Mouse (Mus musculus): ENCODE measurements around the gene Folr2. TPM values are rescaled to one million over a fixed set of nuclear protein-coding genes. Genes with fewer than 3 reads are reported as not detected.

Gene Folr2
- polyA plus RNA-seq, 1 experiment, result 1.2 TPM

- no peak for TF ChIP-seq EP300 (IDR thresholded peaks at IDR 0.05; ENCODE audit: insufficient read depth, low read depth, low read length)
- TF ChIP-seq POLR2A (IDR thresholded peaks at IDR 0.05; ENCODE audit: insufficient read depth, low read length), result no peak
- TF ChIP-seq CTCF (IDR thresholded peaks at IDR 0.05; ENCODE audit: low read depth, low read length), result no peak
- H3K36me3 ChIP-seq (ENCODE audit: control insufficient read depth, insufficient read depth, low read length, poor library complexity, severe bottlenecking), result no peaks in the 10 kb centered on the region
- H3K9ac ChIP-seq (ENCODE audit: low read depth, poor library complexity, severe bottlenecking), result no peak overlapping the region
- H3K4me3 ChIP-seq (ENCODE audit: low read depth, low read length), result no peak overlapping the region
- H3K4me1 ChIP-seq (ENCODE audit: control insufficient read depth, insufficient read depth, low read length), result no peaks in the 10 kb centered on the region
- H3K27me3 ChIP-seq (ENCODE audit: control insufficient read depth, insufficient read depth, low read length, poor library complexity, severe bottlenecking), result no peaks in the 10 kb centered on the region
- no peaks in the 10 kb centered on the region for H3K9me3 ChIP-seq (replicated peaks; ENCODE audit: control insufficient read depth, insufficient read depth, low read length, poor library complexity, severe bottlenecking)
- H3K27ac ChIP-seq (ENCODE audit: insufficient read depth, low read length), result no peak overlapping the region
Measured at GRCm38 (mm10) chr7:101884160-101884559, 27.2 kb upstream of the Folr2 start.

- H3K9ac ChIP-seq (ENCODE audit: low read depth, poor library complexity, severe bottlenecking), result no peak overlapping the region
- no peak for TF ChIP-seq POLR2A (IDR thresholded peaks at IDR 0.05; ENCODE audit: insufficient read depth, low read length)
- TF ChIP-seq EP300 (IDR thresholded peaks at IDR 0.05; ENCODE audit: insufficient read depth, low read depth, low read length), result no peak
- TF ChIP-seq CTCF (IDR thresholded peaks at IDR 0.05; ENCODE audit: low read depth, low read length), result no peak
Measured at GRCm38 (mm10) chr7:101882413-101883154, 25.6 kb upstream of the Folr2 start.

GRCm38 (mm10) chr7:101880855-101881254, 23.9 kb upstream of the Folr2 start:
- no peaks in the 10 kb centered on the region for H3K9me3 ChIP-seq (replicated peaks; ENCODE audit: control insufficient read depth, insufficient read depth, low read length, poor library complexity, severe bottlenecking)
- no peak for TF ChIP-seq CTCF (IDR thresholded peaks at IDR 0.05; ENCODE audit: low read depth, low read length)
- no peaks in the 10 kb centered on the region for H3K27me3 ChIP-seq (ENCODE audit: control insufficient read depth, insufficient read depth, low read length, poor library complexity, severe bottlenecking)

More at GRCm38 (mm10) chr7:101882413-101883154, 25.6 kb upstream of the Folr2 start:
- Histone ChIP-seq H3K36me3 (ENCODE audit: control insufficient read depth, insufficient read depth, low read length, poor library complexity, severe bottlenecking) (no peaks in the 10 kb centered on the region), H3K4me3 (ENCODE audit: low read depth, low read length) (no peak overlapping the region), H3K27me3 (ENCODE audit: control insufficient read depth, insufficient read depth, low read length, poor library complexity, severe bottlenecking) (no peaks in the 10 kb centered on the region), H3K4me1 (ENCODE audit: control insufficient read depth, insufficient read depth, low read length) (no peaks in the 10 kb centered on the region), H3K9me3 (replicated peaks; ENCODE audit: control insufficient read depth, insufficient read depth, low read length, poor library complexity, severe bottlenecking) (no peaks in the 10 kb centered on the region), H3K27ac (ENCODE audit: insufficient read depth, low read length) (no peak overlapping the region)

GRCm38 (mm10) chr7:101875978-101876377, 19.0 kb upstream of the Folr2 start:
- H3K4me3 ChIP-seq (ENCODE audit: low read depth, low read length), result no peak overlapping the region
- no peak for TF ChIP-seq CTCF (IDR thresholded peaks at IDR 0.05; ENCODE audit: low read depth, low read length)
- TF ChIP-seq EP300 (IDR thresholded peaks at IDR 0.05; ENCODE audit: insufficient read depth, low read depth, low read length), result no peak
- no peak for TF ChIP-seq POLR2A (IDR thresholded peaks at IDR 0.05; ENCODE audit: insufficient read depth, low read length)

More at GRCm38 (mm10) chr7:101880855-101881254, 23.9 kb upstream of the Folr2 start:
- Histone ChIP-seq H3K4me1 (ENCODE audit: control insufficient read depth, insufficient read depth, low read length) (no peaks in the 10 kb centered on the region), H3K36me3 (ENCODE audit: control insufficient read depth, insufficient read depth, low read length, poor library complexity, severe bottlenecking) (no peaks in the 10 kb centered on the region), H3K27ac (ENCODE audit: insufficient read depth, low read length) (no peak overlapping the region), H3K4me3 (ENCODE audit: low read depth, low read length) (no peak overlapping the region), H3K9ac (ENCODE audit: low read depth, poor library complexity, severe bottlenecking) (no peak overlapping the region)

GRCm38 (mm10) chr7:101871296-101871695, 14.3 kb upstream of the Folr2 start:
- no peak for TF ChIP-seq CTCF (IDR thresholded peaks at IDR 0.05; ENCODE audit: low read depth, low read length)
- no peak for TF ChIP-seq EP300 (IDR thresholded peaks at IDR 0.05; ENCODE audit: insufficient read depth, low read depth, low read length)
- no peak for TF ChIP-seq POLR2A (IDR thresholded peaks at IDR 0.05; ENCODE audit: insufficient read depth, low read length)
- H3K27me3 ChIP-seq (ENCODE audit: control insufficient read depth, insufficient read depth, low read length, poor library complexity, severe bottlenecking), result no peaks in the 10 kb centered on the region
- no peaks in the 10 kb centered on the region for H3K4me1 ChIP-seq (ENCODE audit: control insufficient read depth, insufficient read depth, low read length)
- H3K36me3 ChIP-seq (ENCODE audit: control insufficient read depth, insufficient read depth, low read length, poor library complexity, severe bottlenecking), result no peaks in the 10 kb centered on the region
- H3K9ac ChIP-seq (ENCODE audit: low read depth, poor library complexity, severe bottlenecking), result no peak overlapping the region
- no peak overlapping the region for H3K4me3 ChIP-seq (ENCODE audit: low read depth, low read length)
- H3K27ac ChIP-seq (ENCODE audit: insufficient read depth, low read length), result no peak overlapping the region
- no peaks in the 10 kb centered on the region for H3K9me3 ChIP-seq (replicated peaks; ENCODE audit: control insufficient read depth, insufficient read depth, low read length, poor library complexity, severe bottlenecking)

More at GRCm38 (mm10) chr7:101875978-101876377, 19.0 kb upstream of the Folr2 start:
- no peaks in the 10 kb centered on the region for H3K4me1 ChIP-seq (ENCODE audit: control insufficient read depth, insufficient read depth, low read length)
- H3K27ac ChIP-seq (ENCODE audit: insufficient read depth, low read length), result no peak overlapping the region
- no peaks in the 10 kb centered on the region for H3K36me3 ChIP-seq (ENCODE audit: control insufficient read depth, insufficient read depth, low read length, poor library complexity, severe bottlenecking)
- no peak overlapping the region for H3K9ac ChIP-seq (ENCODE audit: low read depth, poor library complexity, severe bottlenecking)
- H3K27me3 ChIP-seq (ENCODE audit: control insufficient read depth, insufficient read depth, low read length, poor library complexity, severe bottlenecking), result no peaks in the 10 kb centered on the region
- no peaks in the 10 kb centered on the region for H3K9me3 ChIP-seq (replicated peaks; ENCODE audit: control insufficient read depth, insufficient read depth, low read length, poor library complexity, severe bottlenecking)

- no peaks in the 10 kb centered on the region for H3K4me1 ChIP-seq (ENCODE audit: control insufficient read depth, insufficient read depth, low read length)
- H3K27ac ChIP-seq (ENCODE audit: insufficient read depth, low read length), result peak within 1 kb of the TSS; percentile 96
- no peaks in the 10 kb centered on the region for H3K27me3 ChIP-seq (ENCODE audit: control insufficient read depth, insufficient read depth, low read length, poor library complexity, severe bottlenecking)
- TF ChIP-seq POLR2A (IDR thresholded peaks at IDR 0.05; ENCODE audit: insufficient read depth, low read length), result no peak
- no peak for TF ChIP-seq CTCF (IDR thresholded peaks at IDR 0.05; ENCODE audit: low read depth, low read length)
- no peak for TF ChIP-seq EP300 (IDR thresholded peaks at IDR 0.05; ENCODE audit: insufficient read depth, low read depth, low read length)
- H3K4me3 ChIP-seq (ENCODE audit: low read depth, low read length), result no peak within 1 kb of the TSS
- H3K9me3 ChIP-seq (replicated peaks; ENCODE audit: control insufficient read depth, insufficient read depth, low read length, poor library complexity, severe bottlenecking), result no peaks in the 10 kb centered on the region
- H3K36me3 ChIP-seq (ENCODE audit: control insufficient read depth, insufficient read depth, low read length, poor library complexity, severe bottlenecking), result no peaks in the 10 kb centered on the region
- H3K9ac ChIP-seq (ENCODE audit: low read depth, poor library complexity, severe bottlenecking), result no peak within 1 kb of the TSS
Measured at GRCm38 (mm10) chr7:101870629-101871028, 13.6 kb upstream of the Folr2 start, which contains the start of gene Folr1. Folr1 (minus strand) TSS chr7:101870788.

All from ES-Bruce4 (cell line).